Mouse (Mus musculus): ENCODE results near the gene Fbxo34. TPM values are rescaled to one million over a fixed set of nuclear protein-coding genes. Genes with fewer than 3 reads are reported as not detected.

Gene Fbxo34
- polyA plus RNA-seq, 1 experiment from 2014 or later: 25.2 TPM

Other genes with a start within 250 kb of the Fbxo34 start
- 54.7 and 65.4 TPM in 2 replicates for gene Wdhd1, start 173.6 kb upstream of the Fbxo34 start, polyA plus RNA-seq (2016; fragmentation: Nextera tagmentation; extraction: Ambion mirVana)
- 3.0 and 3.4 TPM in 2 replicates for gene Socs4, start 173.5 kb upstream of the Fbxo34 start, polyA plus RNA-seq (2016; fragmentation: Nextera tagmentation; extraction: Ambion mirVana)
- 136 and 141 TPM in 2 replicates for gene Mapk1ip1l, start 152.2 kb upstream of the Fbxo34 start, polyA plus RNA-seq (2016; fragmentation: Nextera tagmentation; extraction: Ambion mirVana)
- gene Lgals3, start 82.7 kb upstream of the Fbxo34 start, polyA plus RNA-seq (2016; fragmentation: Nextera tagmentation; extraction: Ambion mirVana): 0.46 and 0.49 TPM in 2 replicates
- gene Dlgap5, start 32.0 kb upstream of the Fbxo34 start, polyA plus RNA-seq (2016; fragmentation: Nextera tagmentation; extraction: Ambion mirVana): 80.6 and 83.3 TPM in 2 replicates
- 18.0 and 18.9 TPM in 2 replicates for gene Atg14, start 120.2 kb downstream of the Fbxo34 start, polyA plus RNA-seq (2016; fragmentation: Nextera tagmentation; extraction: Ambion mirVana)
- gene Ktn1, start 198.0 kb downstream of the Fbxo34 start, polyA plus RNA-seq (2016; fragmentation: Nextera tagmentation; extraction: Ambion mirVana): 44.9 and 55.9 TPM in 2 replicates